Mouse (Mus musculus) lung, adult 2 months (tissue): ENCODE measurements around the gene Ppan. TPM values are rescaled to one million over a fixed set of nuclear protein-coding genes. Genes with fewer than 3 reads are reported as not detected.

Experiments
- DNase-seq: peaks from one replicate; pipeline ENCODE4 v3.0.0; 2022
- H3K4me1 ChIP-seq: fragments of 200-500 bp; 2 replicates; pipeline ENCODE4 v1.6.1; 2011; ENCODE audit warnings: low read length; ENCODE audit not compliant: control insufficient read depth, insufficient read depth
- H3K4me3 ChIP-seq: fragments of 200-500 bp; replicated peaks from 2 replicates; pipeline ENCODE3; 2011; ENCODE audit warnings: low read depth, mild to moderate bottlenecking, control low read depth, low read length; ENCODE audit errors: extremely low read depth
- CTCF ChIP-seq: fragments of 200-500 bp; IDR thresholded peaks from 2 replicates; pipeline ENCODE4 v1.5.1; 2011; ENCODE audit warnings: mild to moderate bottlenecking, low read length, control low read depth; ENCODE audit not compliant: insufficient read depth
- POLR2A ChIP-seq: fragments of 200-500 bp; IDR thresholded peaks from 2 replicates; pipeline ENCODE4 v1.6.1; 2011; ENCODE audit warnings: low read depth, mild to moderate bottlenecking, control low read depth, low read length, borderline replicate concordance; ENCODE audit errors: extremely low read depth
- WGBS: fragments of 180-500 bp; shearing (Covaris S2); methylation state at CpG from one replicate; pipeline ENCODE4 v1.1.7; 2018; 5-methylcytosine and 5-hydroxymethylcytosine counted together
- polyA plus RNA-seq: library from polyadenylated mRNA; depleted of rRNA; stranded (reverse); fragments of >200 nt; gene quantifications from 2 replicates; pipeline ENCODE4 v1.2.3, GENCODE M21; 2012; rRNA removed

Gene Ppan
- polyA plus RNA-seq, 1 experiment, result 36.2 TPM

- TF ChIP-seq CTCF, result peak; percentile 44; the same call in 1 of the 2 replicates
- no peak for TF ChIP-seq POLR2A
- no peak overlapping the region for H3K4me3 ChIP-seq
- DNase-seq, result no peak
- peaks cover 7% of the 10 kb centered on the region for H3K4me1 ChIP-seq
- WGBS, result 8% methylated on average over 13 of the region's 13 CpGs
Measured at GRCm38 (mm10) chr9:20901466-20902173, 13.6 kb downstream of the Ppan start.

GRCm38 (mm10) chr9:20902174-20902491, 14.2 kb downstream of the Ppan start:
- Histone ChIP-seq H3K4me3 (no peak overlapping the region), H3K4me1 (peaks cover 6% of the 10 kb centered on the region)
- WGBS, result 23% methylated on average over 6 of the region's 6 CpGs
- DNase-seq, result no peak
- TF ChIP-seq POLR2A, result no peak
- TF ChIP-seq CTCF, result no peak

DNA sequence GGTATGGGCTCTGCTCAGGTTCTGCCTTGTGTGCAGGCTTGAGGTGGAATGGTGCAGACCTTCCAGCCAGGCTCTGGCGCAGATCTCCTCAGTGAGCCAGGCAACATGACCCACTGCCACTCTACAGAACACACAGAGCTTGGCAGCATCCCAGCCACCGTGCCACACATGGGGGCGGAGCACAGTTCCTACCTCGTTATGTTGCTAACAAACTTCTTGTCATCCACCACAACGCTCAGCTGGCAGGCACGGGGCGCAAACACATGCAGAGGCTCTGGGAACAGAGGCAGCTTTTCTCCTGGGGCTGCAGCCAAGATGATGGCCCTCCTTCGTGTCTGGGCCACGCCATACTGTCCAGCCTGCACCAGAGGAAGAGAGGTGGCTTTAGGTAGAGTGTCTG, 22.0 kb downstream of the Ppan start:
- no peak for TF ChIP-seq CTCF
- TF ChIP-seq POLR2A, result no peak
- Histone ChIP-seq H3K4me1 (no peaks in the 10 kb centered on the region), H3K4me3 (no peak overlapping the region)
- WGBS, result 81% methylated on average over 9 of the region's 9 CpGs
- DNase-seq, result no peak

- TF ChIP-seq CTCF, result peak; percentile 53
- TF ChIP-seq POLR2A, result no peak
- Histone ChIP-seq H3K4me1 (no peaks in the 10 kb centered on the region), H3K4me3 (no peak overlapping the region)
- WGBS, result 64% methylated on average over 4 of the region's 4 CpGs
- DNase-seq, result peak; percentile 23
Measured at GRCm38 (mm10) chr9:20916160-20916559, 28.2 kb downstream of the Ppan start.

GRCm38 (mm10) chr9:20923258-20923657, 35.3 kb downstream of the Ppan start:
- no peaks in the 10 kb centered on the region for H3K4me1 ChIP-seq
- DNase-seq, result no peak
- 88% methylated on average over 3 of the region's 3 CpGs for WGBS
- H3K4me3 ChIP-seq, result no peak overlapping the region
- TF ChIP-seq CTCF (no peak), POLR2A (no peak)

Other genes starting within 250 kb of the Ppan start
- gene Ubl5, start 245.3 kb upstream of the Ppan start, polyA plus RNA-seq, result 172 and 176 TPM in 2 replicates
- gene Fbxl12, start 243.4 kb upstream of the Ppan start, polyA plus RNA-seq, result 55.6 and 59.7 TPM in 2 replicates
- 14.8 and 17.9 TPM in 2 replicates for gene Pin1, start 236.1 kb upstream of the Ppan start, polyA plus RNA-seq
- 14.2 and 15.2 TPM in 2 replicates for gene Olfm2, start 141.8 kb upstream of the Ppan start, polyA plus RNA-seq
- gene Col5a3, start 73.1 kb upstream of the Ppan start, polyA plus RNA-seq, result 4.0 and 4.6 TPM in 2 replicates
- gene Rdh8, start 69.7 kb upstream of the Ppan start, polyA plus RNA-seq, result not detected in 2 replicates
- gene A230050P20Rik, start 19.5 kb upstream of the Ppan start, polyA plus RNA-seq, result 95.9 and 105 TPM in 2 replicates
- 2.8 and 3.5 TPM in 2 replicates for gene Angptl6, start 8.4 kb upstream of the Ppan start, polyA plus RNA-seq
- gene Eif3g, start 10.4 kb downstream of the Ppan start, polyA plus RNA-seq, result 88.4 and 93.6 TPM in 2 replicates
- gene Dnmt1, start 71.7 kb downstream of the Ppan start, polyA plus RNA-seq, result 20.5 and 22.8 TPM in 2 replicates
- 24.2 and 32.1 TPM in 2 replicates for gene S1pr2, start 88.6 kb downstream of the Ppan start, polyA plus RNA-seq
- 113 and 130 TPM in 2 replicates for gene Mrpl4, start 114.6 kb downstream of the Ppan start, polyA plus RNA-seq
- 332 and 372 TPM in 2 replicates for gene Icam1, start 127.8 kb downstream of the Ppan start, polyA plus RNA-seq
- 1.8 and 1.9 TPM in 2 replicates for gene Icam4, start 141.2 kb downstream of the Ppan start, polyA plus RNA-seq
- 0.69 and 0.77 TPM in 2 replicates for gene Icam5, start 143.9 kb downstream of the Ppan start, polyA plus RNA-seq
- gene Zglp1, start 178.9 kb downstream of the Ppan start, polyA plus RNA-seq, result not detected in 2 replicates
- gene Gm49373, start 184.9 kb downstream of the Ppan start, polyA plus RNA-seq, result 0.17 and 0.37 TPM in 2 replicates
- 43.1 and 46.7 TPM in 2 replicates for gene Fdx1l, start 185.4 kb downstream of the Ppan start, polyA plus RNA-seq
- 3.0 and 9.7 TPM in 2 replicates for gene Gm38431, start 203.8 kb downstream of the Ppan start, polyA plus RNA-seq
- 61.9 and 63.4 TPM in 2 replicates for gene Raver1, start 203.8 kb downstream of the Ppan start, polyA plus RNA-seq
- 33.7 and 34.3 TPM in 2 replicates for gene Tyk2, start 243.1 kb downstream of the Ppan start, polyA plus RNA-seq